Mouse (Mus musculus) adrenal gland, adult 2 months (tissue): Measurements from ENCODE around the gene Adamts18. TPM values are rescaled to one million over a fixed set of nuclear protein-coding genes. Genes with fewer than 3 reads are reported as not detected.

ENCODE experiments used
- DNase-seq: peaks from one replicate; pipeline ENCODE4 v3.0.0; 2021
- polyA plus RNA-seq: library from polyadenylated mRNA; depleted of rRNA; stranded (reverse); fragments of >200 nt; gene quantifications from 2 replicates; pipeline ENCODE4 v1.2.3, GENCODE M21; 2012
- total RNA-seq, 2 experiments: library from RNA; stranded (reverse); gene quantifications; 2 replicates each; pipeline ENCODE4 v1.2.3; 2021

The Adamts18 gene
- total and polyA plus RNA-seq, 3 experiments: 0.09 TPM; not detected in 2

GRCm38 (mm10) chr8:113753153-113753552 lies 95.4 kb downstream of the Adamts18 start:
- DNase-seq: no peak

GRCm38 (mm10) chr8:113752349-113752748 lies 96.2 kb downstream of the Adamts18 start:
- DNase-seq: no peak

GRCm38 (mm10) chr8:113735496-113736060 lies 113.0 kb downstream of the Adamts18 start:
- peak; percentile 82 for DNase-seq

GRCm38 (mm10) chr8:113725331-113725730 lies 123.2 kb downstream of the Adamts18 start:
- DNase-seq: no peak

GRCm38 (mm10) chr8:113723873-113724538 lies 124.5 kb downstream of the Adamts18 start:
- DNase-seq: no peak

- DNase-seq: peak; percentile 58
These were observed 127.1 kb downstream of the Adamts18 start for GRCm38 (mm10) chr8:113721459-113721858.

GRCm38 (mm10) chr8:113704968-113705367 lies 143.6 kb downstream of the Adamts18 start:
- DNase-seq: no peak

GRCm38 (mm10) chr8:113691622-113692343 lies 156.8 kb downstream of the Adamts18 start:
- DNase-seq: no peak

- no peak for DNase-seq
These were observed 160.0 kb downstream of the Adamts18 start for GRCm38 (mm10) chr8:113688543-113688915.

- DNase-seq: peak; percentile 21
These were observed 160.5 kb downstream of the Adamts18 start for GRCm38 (mm10) chr8:113687889-113688542.

- no peak for DNase-seq
These were observed 169.2 kb downstream of the Adamts18 start for GRCm38 (mm10) chr8:113679361-113679760.

- no peak for DNase-seq
These were observed 171.7 kb downstream of the Adamts18 start for GRCm38 (mm10) chr8:113676811-113677210.

GRCm38 (mm10) chr8:113675281-113675680 lies 173.3 kb downstream of the Adamts18 start:
- DNase-seq: peak; percentile 67

- DNase-seq: peak; percentile 53
These were observed 173.9 kb downstream of the Adamts18 start for GRCm38 (mm10) chr8:113674611-113675010.

GRCm38 (mm10) chr8:113673300-113673699 lies 175.2 kb downstream of the Adamts18 start:
- no peak for DNase-seq

GRCm38 (mm10) chr8:113672599-113673255 lies 175.8 kb downstream of the Adamts18 start:
- DNase-seq: no peak

- DNase-seq: no peak
These were observed 178.6 kb downstream of the Adamts18 start for GRCm38 (mm10) chr8:113669924-113670323.

- no peak for DNase-seq
These were observed 181.7 kb downstream of the Adamts18 start for GRCm38 (mm10) chr8:113666714-113667432.

- no peak for DNase-seq
These were observed 182.6 kb downstream of the Adamts18 start for GRCm38 (mm10) chr8:113665951-113666350.

GRCm38 (mm10) chr8:113665036-113665435 lies 183.5 kb downstream of the Adamts18 start:
- DNase-seq: no peak

GRCm38 (mm10) chr8:113664544-113664943 lies 184.0 kb downstream of the Adamts18 start:
- peak; percentile 82 for DNase-seq
